Mouse (Mus musculus): ENCODE results near the gene Acbd3. TPM values are rescaled to one million over a fixed set of nuclear protein-coding genes. Genes with fewer than 3 reads are reported as not detected.

The Acbd3 gene
- total and polyA plus RNA-seq, 3 experiments, result 9.0 to 23.8 (median 20.6) TPM

DNA sequence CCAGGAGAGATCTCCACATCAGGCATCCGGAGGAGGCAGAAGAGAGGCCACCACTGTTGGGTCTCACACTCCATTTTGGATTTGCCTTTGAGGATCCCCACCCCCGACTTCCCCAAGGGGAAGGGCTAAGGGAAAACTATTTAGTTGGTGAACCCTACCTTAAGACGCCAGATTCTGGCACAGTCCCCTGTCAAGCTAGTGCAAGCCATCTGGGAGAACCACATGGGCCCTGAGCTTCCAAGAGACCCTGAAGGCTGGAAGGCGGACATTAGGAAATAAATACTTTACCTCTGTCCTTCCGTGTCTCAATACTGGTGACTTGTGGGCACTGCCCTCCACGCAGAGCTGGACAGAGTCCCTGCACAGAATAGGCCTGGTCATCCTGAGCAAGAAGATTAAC lies 50.7 kb downstream of the Acbd3 start:
- 79% methylated on average over 6 of the region's 6 CpGs for WGBS
- H3K9ac ChIP-seq (ENCODE audit: low read depth, low read length), result no peak overlapping the region
- intact Hi-C loops (cut with DNase I), result loop anchor here (2.0 kb wide), 1 partner anchor 74 kb away; the partner anchor contains the start of gene Sde2
- H3K4me3 ChIP-seq, result no peak overlapping the region
- peaks cover 2% of the 10 kb centered on the region; the same call in 1 of the 2 replicates for H3K4me1 ChIP-seq (ENCODE audit: control insufficient read depth, insufficient read depth, low read length)
- DNase-seq, result no peak
- H3K36me3 ChIP-seq (ENCODE audit: control insufficient read depth, insufficient read depth, low read length), result no peaks in the 10 kb centered on the region
- no peaks in the 10 kb centered on the region for H3K79me2 ChIP-seq (replicated peaks; ENCODE audit: control insufficient read depth, insufficient read depth, low read length)
- no peaks in the 10 kb centered on the region for H3K27me3 ChIP-seq (ENCODE audit: control insufficient read depth, insufficient read depth, low read length)
- no peak overlapping the region for H3K27ac ChIP-seq
- TF ChIP-seq POLR2A (IDR thresholded peaks at IDR 0.05; ENCODE audit: insufficient read depth, low read depth, low read length) (no peak), CTCF (IDR thresholded peaks at IDR 0.05) (no peak), EP300 (IDR thresholded peaks at IDR 0.05; ENCODE audit: insufficient read depth, low read depth, low read length) (no peak)

GRCm38 (mm10) chr1:180777289-180777659 lies 51.4 kb downstream of the Acbd3 start:
- TF ChIP-seq EP300 (IDR thresholded peaks at IDR 0.05; ENCODE audit: insufficient read depth, low read depth, low read length) (no peak), POLR2A (IDR thresholded peaks at IDR 0.05; ENCODE audit: insufficient read depth, low read depth, low read length) (no peak; the same call in 1 of the 2 replicates), CTCF (IDR thresholded peaks at IDR 0.05) (no peak)
- H3K4me3 ChIP-seq, result peak overlapping the region; percentile 62
- H3K27ac ChIP-seq, result peak overlapping the region; percentile 94
- H3K36me3 ChIP-seq (ENCODE audit: control insufficient read depth, insufficient read depth, low read length), result no peaks in the 10 kb centered on the region
- intact Hi-C loops (cut with DNase I), result loop anchor here (2.0 kb wide), 1 partner anchor 74 kb away; the partner anchor contains the start of gene Sde2
- DNase-seq, result no peak
- peaks cover 2% of the 10 kb centered on the region; the same call in 1 of the 2 replicates for H3K4me1 ChIP-seq (ENCODE audit: control insufficient read depth, insufficient read depth, low read length)
- no peaks in the 10 kb centered on the region for H3K27me3 ChIP-seq (ENCODE audit: control insufficient read depth, insufficient read depth, low read length)
- WGBS, result 8% methylated on average over 10 of the region's 10 CpGs
- H3K9ac ChIP-seq (ENCODE audit: low read depth, low read length), result peak overlapping the region; percentile 79
- H3K79me2 ChIP-seq (replicated peaks; ENCODE audit: control insufficient read depth, insufficient read depth, low read length), result no peaks in the 10 kb centered on the region

DNA sequence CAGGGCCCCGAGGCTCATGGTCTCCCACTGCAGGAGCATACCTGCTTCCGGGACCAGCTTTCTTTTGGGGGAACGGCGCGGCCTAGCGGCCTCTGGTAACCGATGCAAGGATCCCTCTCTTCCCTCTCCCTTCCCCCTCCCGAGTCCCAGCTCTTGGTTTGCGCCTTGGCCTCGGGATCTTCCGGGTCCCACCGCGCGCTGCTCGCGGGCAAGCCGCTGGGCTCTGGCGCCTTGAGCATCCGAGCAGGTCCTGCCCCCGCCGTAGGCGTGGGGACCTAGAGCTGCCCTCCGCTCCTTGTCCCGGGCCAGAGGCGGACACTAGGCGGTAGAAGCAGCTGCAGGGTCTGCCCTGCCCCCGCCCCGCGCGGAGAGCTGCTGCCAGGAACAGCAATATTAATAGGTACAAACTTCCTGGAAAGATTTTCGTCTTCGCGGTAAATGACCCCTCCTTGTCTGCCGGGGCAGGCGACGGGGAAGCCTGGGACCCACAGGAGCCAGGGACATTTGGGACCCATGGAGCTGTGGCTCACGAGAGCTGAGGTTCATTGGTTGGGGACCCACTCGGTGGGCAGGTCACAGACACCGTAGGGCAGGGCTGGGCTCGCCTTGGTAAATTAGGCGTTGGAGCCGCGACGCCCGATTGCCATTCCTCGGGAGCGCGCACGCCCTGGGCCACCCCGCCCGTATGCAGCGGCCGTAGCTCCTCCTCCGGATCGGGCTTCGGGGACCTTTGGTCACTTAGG lies 52.0 kb downstream of the Acbd3 start:
- no peaks in the 10 kb centered on the region for H3K36me3 ChIP-seq (ENCODE audit: control insufficient read depth, insufficient read depth, low read length)
- TF ChIP-seq EP300 (IDR thresholded peaks at IDR 0.05; ENCODE audit: insufficient read depth, low read depth, low read length) (no peak), CTCF (IDR thresholded peaks at IDR 0.05) (peak; percentile 77), POLR2A (IDR thresholded peaks at IDR 0.05; ENCODE audit: insufficient read depth, low read depth, low read length) (peak; percentile 91)
- no peaks in the 10 kb centered on the region for H3K27me3 ChIP-seq (ENCODE audit: control insufficient read depth, insufficient read depth, low read length)
- intact Hi-C loops (cut with DNase I), result loop anchor here (1.0 to 2.0 kb wide), 2 partner anchors 35 to 73 kb away; partner anchors contain the start of genes H3f3a and Sde2
- WGBS, result under 1% methylated on average over 56 of the region's 56 CpGs
- H3K4me3 ChIP-seq, result peak overlapping the region; percentile 62
- H3K79me2 ChIP-seq (replicated peaks; ENCODE audit: control insufficient read depth, insufficient read depth, low read length), result no peaks in the 10 kb centered on the region
- peak overlapping the region; percentile 94 for H3K27ac ChIP-seq
- peak; percentile 90 to 91 for DNase-seq
- peaks cover 2% of the 10 kb centered on the region; the same call in 1 of the 2 replicates for H3K4me1 ChIP-seq (ENCODE audit: control insufficient read depth, insufficient read depth, low read length)
- peak overlapping the region; percentile 79 for H3K9ac ChIP-seq (ENCODE audit: low read depth, low read length)

GRCm38 (mm10) chr1:180778403-180778754 lies 52.5 kb downstream of the Acbd3 start:
- no peaks in the 10 kb centered on the region for H3K27me3 ChIP-seq (ENCODE audit: control insufficient read depth, insufficient read depth, low read length)
- TF ChIP-seq POLR2A (IDR thresholded peaks at IDR 0.05; ENCODE audit: insufficient read depth, low read depth, low read length) (no peak; the same call in 1 of the 2 replicates), CTCF (IDR thresholded peaks at IDR 0.05) (no peak), EP300 (IDR thresholded peaks at IDR 0.05; ENCODE audit: insufficient read depth, low read depth, low read length) (no peak)
- DNase-seq, result no peak
- WGBS, result 0% methylated on average over 13 of the region's 13 CpGs
- no peaks in the 10 kb centered on the region for H3K36me3 ChIP-seq (ENCODE audit: control insufficient read depth, insufficient read depth, low read length)
- peak overlapping the region; percentile 79 for H3K9ac ChIP-seq (ENCODE audit: low read depth, low read length)
- no peaks in the 10 kb centered on the region for H3K79me2 ChIP-seq (replicated peaks; ENCODE audit: control insufficient read depth, insufficient read depth, low read length)
- peak overlapping the region; percentile 62 for H3K4me3 ChIP-seq
- H3K4me1 ChIP-seq (ENCODE audit: control insufficient read depth, insufficient read depth, low read length), result peaks cover 2% of the 10 kb centered on the region; the same call in 1 of the 2 replicates
- peak overlapping the region; percentile 94 for H3K27ac ChIP-seq
- intact Hi-C loops (cut with DNase I), result loop anchor here (1.0 kb wide), 1 partner anchor 35 kb away; the partner anchor contains the start of gene H3f3a

DNA sequence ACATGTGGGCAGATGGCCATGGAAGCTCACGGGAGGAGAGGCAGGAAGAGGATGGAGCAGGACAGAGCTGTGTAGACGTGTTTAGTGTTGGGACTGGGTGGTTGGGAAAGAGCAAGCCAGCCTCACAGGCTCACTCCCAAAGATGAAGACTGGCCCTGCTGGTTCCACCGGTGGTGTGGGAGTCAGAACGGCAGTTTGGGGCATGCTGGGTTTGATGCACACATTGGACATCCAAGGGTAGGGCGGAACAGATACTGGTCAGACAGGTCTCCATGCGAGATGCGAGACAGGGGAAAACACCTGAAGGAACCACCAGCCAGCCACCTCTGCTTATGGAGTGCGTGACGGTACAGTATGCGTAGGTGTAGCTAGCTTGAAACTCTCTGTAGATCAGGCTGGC lies 53.1 kb downstream of the Acbd3 start:
- Histone ChIP-seq H3K27ac (no peak overlapping the region), H3K4me1 (ENCODE audit: control insufficient read depth, insufficient read depth, low read length) (peaks cover 2% of the 10 kb centered on the region; the same call in 1 of the 2 replicates), H3K4me3 (no peak overlapping the region), H3K36me3 (ENCODE audit: control insufficient read depth, insufficient read depth, low read length) (no peaks in the 10 kb centered on the region), H3K27me3 (ENCODE audit: control insufficient read depth, insufficient read depth, low read length) (no peaks in the 10 kb centered on the region), H3K9ac (ENCODE audit: low read depth, low read length) (no peak overlapping the region), H3K79me2 (replicated peaks; ENCODE audit: control insufficient read depth, insufficient read depth, low read length) (no peaks in the 10 kb centered on the region)
- no peak for DNase-seq
- intact Hi-C loops (cut with DNase I), result loop anchor here (1.0 kb wide), 1 partner anchor 34 kb away; the partner anchor contains the start of gene H3f3a
- TF ChIP-seq CTCF (IDR thresholded peaks at IDR 0.05), result no peak
- TF ChIP-seq POLR2A (IDR thresholded peaks at IDR 0.05; ENCODE audit: insufficient read depth, low read depth, low read length), result no peak
- TF ChIP-seq EP300 (IDR thresholded peaks at IDR 0.05; ENCODE audit: insufficient read depth, low read depth, low read length), result no peak
- 80% methylated on average over 10 of the region's 10 CpGs for WGBS

DNA sequence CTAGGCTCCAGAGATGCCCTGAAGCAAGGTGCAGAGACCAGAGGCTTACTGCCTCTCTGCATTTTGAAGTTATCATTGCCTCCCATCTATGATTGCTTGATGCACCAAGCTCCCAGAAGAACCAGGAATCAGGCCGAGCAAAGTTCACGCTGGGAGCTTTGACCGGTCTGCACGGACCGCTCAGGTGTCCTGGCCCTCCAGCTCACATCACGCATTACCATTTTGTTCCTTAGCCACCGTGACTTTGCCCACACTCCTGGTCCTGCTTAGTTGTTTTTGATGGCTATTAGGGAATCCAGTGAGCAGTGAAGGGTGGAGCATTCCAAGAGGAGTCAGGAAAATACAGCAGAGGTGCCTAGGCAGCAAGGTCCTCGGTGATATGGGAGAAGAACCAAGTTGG lies 54.4 kb downstream of the Acbd3 start:
- peaks cover 2% of the 10 kb centered on the region; the same call in 1 of the 2 replicates for H3K4me1 ChIP-seq (ENCODE audit: control insufficient read depth, insufficient read depth, low read length)
- DNase-seq, result no peak
- no peak overlapping the region for H3K27ac ChIP-seq
- H3K9ac ChIP-seq (ENCODE audit: low read depth, low read length), result no peak overlapping the region
- H3K79me2 ChIP-seq (replicated peaks; ENCODE audit: control insufficient read depth, insufficient read depth, low read length), result no peaks in the 10 kb centered on the region
- 87% methylated on average over 8 of the region's 8 CpGs for WGBS
- H3K4me3 ChIP-seq, result no peak overlapping the region
- H3K27me3 ChIP-seq (ENCODE audit: control insufficient read depth, insufficient read depth, low read length), result no peaks in the 10 kb centered on the region
- no peak for TF ChIP-seq CTCF (IDR thresholded peaks at IDR 0.05)
- TF ChIP-seq EP300 (IDR thresholded peaks at IDR 0.05; ENCODE audit: insufficient read depth, low read depth, low read length), result no peak
- no peak for TF ChIP-seq POLR2A (IDR thresholded peaks at IDR 0.05; ENCODE audit: insufficient read depth, low read depth, low read length)
- no peaks in the 10 kb centered on the region for H3K36me3 ChIP-seq (ENCODE audit: control insufficient read depth, insufficient read depth, low read length)
- intact Hi-C loops (cut with DNase I), result no loop called here
